Mouse (Mus musculus) gastrocnemius, adult 18-20 months (tissue): ENCODE data around the gene 2510009E07Rik. TPM values are rescaled to one million over a fixed set of nuclear protein-coding genes. Genes with fewer than 3 reads are reported as not detected.

Experiments
- DNase-seq: peaks from one replicate; pipeline ENCODE4 v3.0.0; 2021; ENCODE audit warnings: low spot score
- total RNA-seq, 2 experiments: library from RNA; stranded (reverse); gene quantifications; 2 replicates each; pipeline ENCODE4 v1.2.3; 2021

The 2510009E07Rik gene
- total RNA-seq, 2 experiments from 2014 or later, result 26.9 to 29.7 TPM

- DNase-seq, result no peak
Measured at GRCm38 (mm10) chr16:21637201-21637819, 57.2 kb downstream of the 2510009E07Rik start.

DNA sequence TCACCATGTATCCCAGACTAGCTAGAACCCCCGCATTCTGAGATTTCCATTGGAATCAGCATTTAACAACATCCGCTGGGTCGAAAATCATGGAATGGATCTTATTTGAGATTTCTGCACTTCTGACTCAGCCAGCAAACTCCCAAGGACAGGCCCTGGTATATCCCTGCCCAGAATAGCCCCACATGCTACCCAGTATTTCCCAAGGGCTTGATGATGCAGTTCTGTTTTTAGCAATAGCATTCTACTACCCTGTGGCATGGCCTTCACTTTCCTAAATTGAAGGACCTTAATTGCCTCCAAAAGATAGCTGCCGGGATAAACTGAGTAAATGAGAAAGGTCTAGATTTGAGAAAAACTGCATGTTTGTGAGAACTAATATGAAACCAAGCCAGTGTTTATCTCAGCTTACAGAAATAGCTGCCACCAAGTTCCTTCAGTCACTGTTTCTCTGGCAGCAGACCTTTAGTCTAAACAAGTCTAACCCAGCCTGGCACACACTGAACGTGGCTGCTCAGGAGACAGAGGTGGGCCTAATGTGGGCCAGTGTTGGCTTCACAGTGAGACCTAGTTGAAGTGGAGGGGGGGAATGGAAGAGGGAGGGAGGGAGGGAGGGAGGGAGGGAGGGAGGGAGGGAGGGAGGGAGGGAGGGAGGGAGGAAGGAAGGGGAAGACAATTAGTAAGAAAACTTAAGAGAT lies 58.2 kb downstream of the 2510009E07Rik start:
- DNase-seq, result peak; percentile 65

DNA sequence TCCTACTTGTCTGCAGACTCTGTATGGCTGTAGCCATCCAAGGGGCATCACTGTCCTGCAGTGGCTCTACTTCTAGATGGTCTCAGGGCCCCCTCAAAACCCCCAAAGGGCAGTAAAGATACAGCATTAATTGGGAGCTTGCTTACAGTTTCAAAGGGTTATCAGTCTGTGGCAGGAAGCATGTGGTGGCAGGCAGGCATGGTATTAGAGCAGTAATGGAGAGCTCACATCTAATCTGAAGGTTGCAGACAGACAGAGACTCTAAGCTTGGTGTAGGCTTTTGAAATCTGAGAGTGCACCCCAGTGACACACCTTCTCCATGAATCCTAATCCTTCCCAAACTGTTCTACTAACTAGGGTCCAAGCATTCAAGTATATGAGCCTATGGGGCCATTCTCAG lies 60.0 kb downstream of the 2510009E07Rik start:
- no peak for DNase-seq

DNA sequence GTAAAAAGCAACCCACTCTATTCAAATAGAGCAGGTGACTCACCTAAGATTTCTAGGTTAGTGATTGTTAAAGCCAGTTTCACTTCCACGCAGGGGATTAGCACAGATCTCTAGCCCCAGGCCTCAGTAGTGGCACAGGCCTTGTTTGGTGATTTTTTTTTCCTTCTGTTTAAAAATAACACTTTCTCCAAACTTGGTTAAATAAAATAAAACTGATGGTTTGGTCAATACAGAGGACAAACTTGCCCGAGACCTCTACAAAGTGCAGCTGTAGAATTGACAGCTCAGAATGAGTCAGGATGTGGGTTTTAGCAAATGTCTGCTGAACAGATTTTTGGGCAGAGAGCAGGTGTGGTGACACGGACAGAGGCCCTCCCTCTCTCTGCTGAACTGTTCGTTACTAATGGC lies 62.6 kb downstream of the 2510009E07Rik start:
- no peak for DNase-seq

DNA sequence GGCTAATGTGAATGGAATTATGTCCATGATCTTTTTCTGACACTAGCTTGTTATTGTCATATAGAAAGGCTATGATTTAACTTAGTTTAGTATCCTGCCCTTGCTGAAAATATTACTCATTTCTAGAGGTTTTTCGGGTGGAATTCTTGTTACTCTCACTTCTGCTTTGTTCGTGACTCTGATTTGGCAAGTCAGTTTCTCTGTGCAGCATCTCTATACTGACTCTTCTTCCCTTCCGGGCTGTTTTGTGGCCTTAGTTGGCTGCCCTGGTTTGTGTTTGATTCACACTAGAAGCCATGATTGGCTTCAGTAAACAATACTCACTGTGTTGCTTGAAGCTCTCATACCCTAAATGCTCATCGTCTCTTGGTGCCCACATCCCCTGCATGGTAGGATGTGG lies 63.9 kb downstream of the 2510009E07Rik start:
- no peak for DNase-seq

DNA sequence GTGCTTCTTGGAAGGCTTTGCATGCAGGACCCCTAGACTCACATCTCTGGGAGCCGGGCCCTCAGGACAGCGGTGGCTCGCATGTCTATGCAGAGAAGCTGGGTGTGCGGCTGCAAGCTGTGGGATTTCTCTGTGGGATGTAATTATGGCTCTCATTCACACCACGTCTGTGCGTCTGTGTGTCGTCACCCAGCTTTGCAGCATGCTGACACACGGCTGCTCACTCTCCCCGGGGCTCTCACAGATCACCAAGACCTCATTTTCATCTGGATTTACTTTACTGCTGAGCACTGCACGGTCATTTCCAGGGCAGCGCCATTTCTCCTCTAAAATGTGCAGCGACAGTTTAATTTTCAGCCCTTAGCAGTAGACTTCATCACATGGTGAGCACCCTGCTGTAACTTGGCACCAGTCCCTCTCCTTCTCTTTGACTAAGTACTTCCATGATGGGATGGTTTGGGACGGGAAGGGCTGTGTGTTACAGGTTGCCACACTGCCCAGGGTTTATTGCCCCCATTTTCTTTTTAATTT lies 66.3 kb downstream of the 2510009E07Rik start:
- no peak for DNase-seq

DNA sequence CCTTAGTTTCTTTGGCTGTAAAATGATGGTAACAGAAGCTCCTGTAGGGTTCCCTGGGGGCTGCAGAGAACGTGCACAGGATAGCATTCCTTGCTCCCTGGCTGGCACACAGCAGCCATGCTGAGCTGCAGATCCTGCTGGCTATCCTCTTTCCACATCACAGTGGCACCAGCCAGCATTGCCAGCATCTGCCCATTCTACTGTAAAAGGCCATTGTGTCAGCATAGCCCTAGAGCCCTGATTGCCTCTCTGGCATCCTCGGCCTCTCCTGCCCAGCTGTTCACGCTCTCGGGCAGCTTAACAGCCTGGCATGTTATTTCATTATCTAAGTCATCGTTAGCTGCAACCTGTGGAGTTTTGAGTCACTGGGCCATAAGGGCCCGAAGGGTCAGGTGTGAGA lies 67.2 kb downstream of the 2510009E07Rik start:
- no peak for DNase-seq

DNA sequence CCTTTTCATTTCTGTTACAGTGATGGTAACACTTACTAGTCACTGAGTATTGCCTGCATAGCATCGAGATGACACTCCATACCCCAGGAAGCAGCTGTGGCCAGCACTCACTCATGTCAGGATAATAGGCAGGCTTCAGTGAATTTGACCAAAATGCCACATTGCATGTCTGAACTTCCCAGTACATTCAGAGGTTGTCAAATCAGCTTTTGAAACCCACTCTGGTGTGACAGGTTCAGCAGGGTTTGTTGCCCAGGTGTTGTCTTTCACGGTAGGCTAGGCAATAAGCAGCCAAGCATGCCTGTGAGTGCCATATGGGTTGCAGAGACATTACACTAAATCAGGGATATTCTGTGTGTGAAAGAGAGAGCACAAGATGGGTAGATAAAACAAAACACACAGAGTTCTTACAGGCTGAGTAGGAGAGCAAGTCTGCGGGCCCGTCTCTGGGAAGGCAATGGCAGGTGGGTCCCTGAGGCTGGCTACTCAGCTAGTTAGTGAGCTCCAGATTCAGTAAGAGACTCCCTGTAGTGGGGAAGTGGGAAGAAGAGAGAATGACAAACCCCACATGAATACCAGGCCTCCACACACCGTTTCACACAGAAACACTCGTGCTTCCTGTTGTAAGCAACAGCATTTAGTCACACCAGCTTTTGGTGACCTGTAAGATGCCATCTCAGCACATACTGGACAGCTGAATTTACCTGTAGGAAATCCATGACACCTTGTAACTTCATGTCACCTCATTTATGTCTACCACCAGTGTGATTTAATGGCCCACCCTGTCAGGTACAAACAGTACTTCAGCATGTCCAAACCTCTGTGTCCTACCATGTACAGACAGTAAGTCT lies 68.5 kb downstream of the 2510009E07Rik start:
- DNase-seq, result no peak

DNA sequence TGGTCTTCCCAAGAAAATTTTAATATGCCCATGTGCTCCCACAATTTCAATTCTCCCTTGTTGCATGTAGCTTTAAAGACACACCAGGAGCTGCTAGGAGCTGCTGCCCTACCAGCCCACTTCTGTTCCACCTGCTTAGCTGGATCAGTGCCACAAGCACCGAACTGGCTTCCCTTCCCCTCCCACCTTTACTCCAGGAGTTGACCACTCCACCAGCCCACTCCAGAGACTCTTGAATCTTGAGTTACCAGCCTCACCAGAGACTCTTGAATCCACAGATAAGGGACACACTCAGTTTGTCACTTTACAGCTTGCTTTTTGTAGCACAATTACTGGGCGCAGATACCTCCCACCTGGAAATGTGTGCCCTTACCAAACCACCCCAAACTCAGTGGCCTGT lies 73.8 kb downstream of the 2510009E07Rik start:
- no peak for DNase-seq

DNA sequence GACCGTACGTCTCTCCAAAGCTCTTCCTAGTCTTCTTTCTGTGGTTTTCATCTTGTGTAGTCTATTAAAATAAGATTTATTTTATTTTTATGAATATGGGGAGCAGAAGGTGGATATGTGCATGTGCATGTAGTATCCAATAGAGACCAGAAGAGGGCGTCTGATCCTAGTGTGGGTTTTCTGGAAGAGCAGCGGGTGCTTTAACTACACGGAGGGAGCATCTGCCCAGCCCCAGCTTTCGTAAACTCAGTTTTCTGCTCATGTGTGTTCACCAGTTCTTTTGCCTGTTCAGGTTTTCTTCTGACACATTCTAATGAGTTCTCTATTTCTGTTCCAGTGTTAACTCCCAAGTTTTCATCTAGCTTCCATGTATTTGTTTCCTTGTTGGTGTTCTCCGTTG lies 78.7 kb downstream of the 2510009E07Rik start:
- peak; percentile 70 for DNase-seq

DNA sequence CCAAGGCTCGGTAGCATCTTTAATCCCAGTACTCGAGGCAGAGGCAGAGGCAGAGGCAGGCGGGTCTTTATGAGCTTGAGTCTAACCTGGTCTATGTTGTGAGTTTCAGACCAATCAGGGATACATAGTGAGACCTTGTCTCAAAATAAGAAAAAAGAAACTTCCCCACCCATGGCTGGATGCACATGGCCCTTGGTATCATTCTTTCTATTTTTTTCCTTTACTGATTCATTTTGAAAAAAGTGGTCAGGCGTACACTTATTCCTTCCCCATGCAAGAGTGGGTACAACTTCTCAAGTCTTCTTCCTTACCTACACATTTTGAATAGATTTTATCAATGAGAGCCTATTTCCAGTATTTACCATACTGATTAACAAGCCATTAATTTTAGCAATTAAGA lies 84.0 kb downstream of the 2510009E07Rik start:
- DNase-seq, result no peak

- no peak for DNase-seq
Measured at GRCm38 (mm10) chr16:21608176-21608865, 86.1 kb downstream of the 2510009E07Rik start.

DNA sequence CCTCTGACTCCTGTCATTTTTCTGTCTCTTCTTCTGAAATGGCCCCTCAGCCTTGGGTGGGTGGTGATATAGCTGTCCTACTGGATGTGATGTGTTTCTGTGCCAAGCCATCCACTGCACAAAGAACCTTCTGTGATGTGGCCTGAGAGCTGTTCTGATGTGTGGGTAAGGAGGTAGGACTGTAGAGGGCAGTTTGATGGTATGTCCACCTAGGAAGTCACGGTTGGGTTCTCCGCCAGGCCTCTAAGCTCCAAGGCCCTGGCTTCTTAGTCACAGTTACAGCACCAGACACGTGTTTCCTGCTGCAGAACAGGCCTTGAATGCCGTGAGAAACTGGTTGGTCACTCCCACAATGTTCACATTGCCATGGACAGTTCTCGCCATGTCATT lies 86.8 kb downstream of the 2510009E07Rik start:
- no peak for DNase-seq

- DNase-seq, result no peak
Measured at GRCm38 (mm10) chr16:21607021-21607650, 87.3 kb downstream of the 2510009E07Rik start.

GRCm38 (mm10) chr16:21606249-21607020 lies 88.0 kb downstream of the 2510009E07Rik start:
- no peak for DNase-seq

- DNase-seq, result no peak
Measured at GRCm38 (mm10) chr16:21604354-21604753, 90.1 kb downstream of the 2510009E07Rik start.
